Mouse (Mus musculus): ENCODE results near the gene Ccdc141. TPM values are rescaled to one million over a fixed set of nuclear protein-coding genes. Genes with fewer than 3 reads are reported as not detected.

The Ccdc141 gene
- polyA plus RNA-seq, 1 experiment = 0.41 TPM

DNA sequence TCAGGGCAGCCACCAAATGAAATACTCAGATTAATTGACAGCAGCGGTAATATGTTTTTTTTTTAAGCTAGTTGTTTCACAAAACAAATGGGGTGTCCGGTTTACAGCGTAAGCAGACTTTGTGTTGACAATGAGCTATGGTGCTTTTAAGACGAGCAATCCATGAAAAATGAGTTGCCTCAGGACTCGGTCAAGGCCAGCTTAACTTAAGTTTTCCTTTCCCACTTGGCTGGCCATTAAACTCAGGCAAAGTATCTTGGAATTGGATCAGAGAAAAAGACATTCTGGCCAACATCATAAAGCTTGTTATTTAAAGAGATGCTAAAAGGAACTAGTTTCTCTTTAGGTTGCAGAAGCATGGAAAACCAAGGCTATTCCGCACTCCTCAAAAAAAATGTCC is 26.9 kb downstream of the Ccdc141 start:
- TF ChIP-seq POLR2A (IDR thresholded peaks at IDR 0.05; ENCODE audit: low read depth, low read length) (no peak), CTCF (IDR thresholded peaks at IDR 0.05; ENCODE audit: extremely low read depth, insufficient read length, insufficient replicate concordance, low read depth, low read length) (no peak)
- Histone ChIP-seq H3K4me1 (ENCODE audit: control insufficient read depth, insufficient read depth, insufficient read length, low read length) (no peaks in the 10 kb centered on the region), H3K27ac (ENCODE audit: insufficient read depth, low read depth, low read length) (no peak overlapping the region), H3K36me3 (ENCODE audit: control insufficient read depth, insufficient read depth, low read length) (no peaks in the 10 kb centered on the region), H3K4me3 (ENCODE audit: low read depth, low read length) (no peak overlapping the region), H3K27me3 (ENCODE audit: control insufficient read depth, insufficient read depth, low read length) (no peaks in the 10 kb centered on the region)
- WGBS = 71% methylated on average over 6 of the region's 6 CpGs

DNA sequence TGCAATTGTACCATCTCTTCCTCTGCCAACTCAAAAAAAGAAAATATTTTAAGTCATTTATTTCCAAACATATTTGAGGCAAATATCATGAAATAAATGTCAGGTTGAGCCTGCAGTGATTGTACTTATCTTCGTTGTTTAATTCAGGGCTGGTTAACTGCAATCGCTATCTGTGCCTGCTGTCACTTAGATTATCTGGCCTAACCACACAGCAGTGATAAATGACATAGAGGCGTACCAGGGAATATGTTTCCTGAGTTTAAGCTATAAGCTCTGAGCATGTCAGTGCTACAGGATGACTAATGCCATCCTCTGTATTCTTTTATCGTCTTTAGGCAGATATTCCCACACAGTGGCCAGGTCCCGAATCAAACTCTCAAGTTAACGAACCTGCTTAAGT is 31.6 kb downstream of the Ccdc141 start:
- no peaks in the 10 kb centered on the region for H3K4me1 ChIP-seq (ENCODE audit: control insufficient read depth, insufficient read depth, insufficient read length, low read length)
- H3K27ac ChIP-seq (ENCODE audit: insufficient read depth, low read depth, low read length) = no peak overlapping the region
- H3K4me3 ChIP-seq (ENCODE audit: low read depth, low read length) = no peak overlapping the region
- no peak for TF ChIP-seq POLR2A (IDR thresholded peaks at IDR 0.05; ENCODE audit: low read depth, low read length)
- 62% methylated on average over 6 of the region's 6 CpGs for WGBS
- H3K27me3 ChIP-seq (ENCODE audit: control insufficient read depth, insufficient read depth, low read length) = no peaks in the 10 kb centered on the region
- H3K36me3 ChIP-seq (ENCODE audit: control insufficient read depth, insufficient read depth, low read length) = no peaks in the 10 kb centered on the region

DNA sequence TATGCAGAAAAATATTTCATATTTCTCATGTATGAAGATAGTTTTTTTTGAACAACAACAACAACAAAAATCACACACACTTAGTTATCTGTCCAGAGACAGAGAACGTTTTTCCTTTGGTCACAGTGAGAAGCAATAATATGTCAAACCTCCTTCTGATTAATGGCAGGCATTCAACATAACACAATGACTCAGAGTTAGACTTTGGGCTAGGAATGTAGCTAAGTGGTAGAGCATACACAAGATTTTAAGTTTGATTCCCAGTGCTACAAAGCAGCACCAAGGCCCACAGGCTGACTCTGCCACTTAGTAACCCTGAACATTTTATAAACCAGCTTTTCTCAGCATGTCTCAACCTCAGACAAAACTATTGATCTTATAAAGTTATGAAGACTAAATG is 35.5 kb downstream of the Ccdc141 start:
- no peaks in the 10 kb centered on the region for H3K4me1 ChIP-seq (ENCODE audit: control insufficient read depth, insufficient read depth, insufficient read length, low read length)
- H3K4me3 ChIP-seq (ENCODE audit: low read depth, low read length) = no peak overlapping the region
- H3K27me3 ChIP-seq (ENCODE audit: control insufficient read depth, insufficient read depth, low read length) = no peaks in the 10 kb centered on the region
- WGBS = 13% methylated on average over 1 of the region's 1 CpGs
- H3K36me3 ChIP-seq (ENCODE audit: control insufficient read depth, insufficient read depth, low read length) = no peaks in the 10 kb centered on the region
- no peak overlapping the region for H3K27ac ChIP-seq (ENCODE audit: insufficient read depth, low read depth, low read length)
- no peak for TF ChIP-seq POLR2A (IDR thresholded peaks at IDR 0.05; ENCODE audit: low read depth, low read length)
- TF ChIP-seq CTCF (IDR thresholded peaks at IDR 0.05; ENCODE audit: extremely low read depth, insufficient read length, insufficient replicate concordance, low read depth, low read length) = no peak

DNA sequence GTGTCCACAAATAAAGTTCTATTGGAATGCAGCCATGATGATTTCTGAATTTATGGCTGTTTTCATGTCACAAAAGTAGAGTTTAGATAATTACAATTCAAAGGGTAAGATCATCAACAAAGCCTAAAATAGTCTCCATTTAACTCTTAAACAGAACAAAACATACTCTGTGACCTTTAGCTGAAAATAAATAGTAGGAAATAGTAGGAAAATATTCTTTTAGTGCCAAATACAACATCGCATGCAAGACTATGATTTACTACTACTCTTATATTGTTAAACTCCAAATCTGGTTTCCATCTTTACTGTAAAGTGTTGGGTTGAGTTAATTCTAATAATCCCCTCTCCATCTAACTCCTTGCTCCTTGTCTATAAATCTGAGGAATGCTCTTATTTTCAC is 37.0 kb downstream of the Ccdc141 start:
- WGBS = 75% methylated on average over 1 of the region's 1 CpGs
- H3K27me3 ChIP-seq (ENCODE audit: control insufficient read depth, insufficient read depth, low read length) = no peaks in the 10 kb centered on the region
- H3K36me3 ChIP-seq (ENCODE audit: control insufficient read depth, insufficient read depth, low read length) = no peaks in the 10 kb centered on the region
- H3K4me3 ChIP-seq (ENCODE audit: low read depth, low read length) = no peak overlapping the region
- H3K4me1 ChIP-seq (ENCODE audit: control insufficient read depth, insufficient read depth, insufficient read length, low read length) = no peaks in the 10 kb centered on the region
- no peak overlapping the region for H3K27ac ChIP-seq (ENCODE audit: insufficient read depth, low read depth, low read length)
- TF ChIP-seq POLR2A (IDR thresholded peaks at IDR 0.05; ENCODE audit: low read depth, low read length) (no peak), CTCF (IDR thresholded peaks at IDR 0.05; ENCODE audit: extremely low read depth, insufficient read length, insufficient replicate concordance, low read depth, low read length) (no peak)

DNA sequence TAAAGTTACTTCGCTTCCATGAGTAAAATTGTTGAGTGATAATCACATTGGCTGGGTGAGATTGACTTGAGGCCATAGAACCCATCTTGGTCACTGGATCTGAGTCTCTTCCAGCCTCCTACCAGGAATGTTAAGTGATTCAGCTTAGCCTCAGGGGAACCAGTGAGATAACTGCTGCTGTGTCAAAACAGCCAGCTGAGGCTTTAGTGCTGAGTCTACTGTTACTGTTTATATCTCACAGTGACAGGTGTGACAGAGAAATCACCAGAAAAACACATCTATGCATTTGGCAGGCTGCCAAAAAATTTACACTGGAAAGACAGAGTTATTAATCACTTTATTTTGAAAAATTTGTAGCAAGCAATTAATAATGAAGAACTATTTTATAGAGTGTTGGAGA is 43.5 kb downstream of the Ccdc141 start:
- Histone ChIP-seq H3K4me1 (ENCODE audit: control insufficient read depth, insufficient read depth, insufficient read length, low read length) (no peaks in the 10 kb centered on the region), H3K36me3 (ENCODE audit: control insufficient read depth, insufficient read depth, low read length) (no peaks in the 10 kb centered on the region), H3K27ac (ENCODE audit: insufficient read depth, low read depth, low read length) (no peak overlapping the region), H3K27me3 (ENCODE audit: control insufficient read depth, insufficient read depth, low read length) (no peaks in the 10 kb centered on the region), H3K4me3 (ENCODE audit: low read depth, low read length) (no peak overlapping the region)
- WGBS = 90% methylated on average over 1 of the region's 1 CpGs
- TF ChIP-seq POLR2A (IDR thresholded peaks at IDR 0.05; ENCODE audit: low read depth, low read length) = no peak
- TF ChIP-seq CTCF (IDR thresholded peaks at IDR 0.05; ENCODE audit: extremely low read depth, insufficient read length, insufficient replicate concordance, low read depth, low read length) = no peak

DNA sequence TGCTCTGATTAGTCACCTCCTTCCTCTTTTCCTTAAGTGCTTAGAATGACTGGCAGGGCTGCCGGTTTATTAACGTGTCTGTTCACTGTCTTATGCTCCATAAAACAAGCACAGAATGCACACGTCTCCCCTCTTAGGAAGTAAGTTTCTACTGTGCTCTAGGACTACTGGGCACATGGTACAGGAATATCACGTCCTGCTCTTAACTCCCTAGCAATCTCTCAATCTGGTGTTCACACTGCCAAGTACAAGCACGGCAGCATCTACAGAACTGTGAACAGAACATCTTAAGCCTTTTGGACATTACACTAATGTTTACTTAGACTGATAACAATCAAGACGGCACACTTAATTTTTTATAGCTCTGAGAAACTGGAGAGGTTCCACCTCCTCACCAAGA is 52.3 kb downstream of the Ccdc141 start:
- Histone ChIP-seq H3K4me1 (ENCODE audit: control insufficient read depth, insufficient read depth, insufficient read length, low read length) (no peaks in the 10 kb centered on the region), H3K4me3 (ENCODE audit: low read depth, low read length) (no peak overlapping the region), H3K27me3 (ENCODE audit: control insufficient read depth, insufficient read depth, low read length) (no peaks in the 10 kb centered on the region), H3K27ac (ENCODE audit: insufficient read depth, low read depth, low read length) (no peak overlapping the region), H3K36me3 (ENCODE audit: control insufficient read depth, insufficient read depth, low read length) (no peaks in the 10 kb centered on the region)
- 23% methylated on average over 6 of the region's 6 CpGs for WGBS
- TF ChIP-seq POLR2A (IDR thresholded peaks at IDR 0.05; ENCODE audit: low read depth, low read length) (no peak), CTCF (IDR thresholded peaks at IDR 0.05; ENCODE audit: extremely low read depth, insufficient read length, insufficient replicate concordance, low read depth, low read length) (no peak)

DNA sequence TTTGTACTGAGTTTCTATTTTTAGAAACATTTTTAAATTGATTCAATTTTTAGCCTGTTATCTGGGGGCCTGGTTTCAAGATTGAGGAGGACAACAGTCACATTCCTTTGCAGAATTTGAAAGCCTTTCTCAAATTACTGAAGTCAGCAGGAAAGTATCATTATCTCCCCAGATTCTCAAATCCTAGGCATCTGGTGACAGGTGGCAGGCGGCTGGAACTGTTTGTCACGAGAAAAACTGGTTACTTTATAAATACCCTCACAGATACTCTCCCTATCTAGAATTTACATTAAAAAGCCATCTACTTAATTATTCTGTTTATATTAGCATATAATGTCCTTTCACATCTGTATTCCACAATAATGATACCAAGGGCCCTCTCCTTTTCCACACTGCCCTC is 56.1 kb downstream of the Ccdc141 start:
- Histone ChIP-seq H3K4me3 (ENCODE audit: low read depth, low read length) (no peak overlapping the region), H3K27me3 (ENCODE audit: control insufficient read depth, insufficient read depth, low read length) (no peaks in the 10 kb centered on the region), H3K4me1 (ENCODE audit: control insufficient read depth, insufficient read depth, insufficient read length, low read length) (no peaks in the 10 kb centered on the region), H3K36me3 (ENCODE audit: control insufficient read depth, insufficient read depth, low read length) (no peaks in the 10 kb centered on the region), H3K27ac (ENCODE audit: insufficient read depth, low read depth, low read length) (no peak overlapping the region)
- 63% methylated on average over 2 of the region's 2 CpGs for WGBS
- no peak for TF ChIP-seq CTCF (IDR thresholded peaks at IDR 0.05; ENCODE audit: extremely low read depth, insufficient read length, insufficient replicate concordance, low read depth, low read length)
- no peak for TF ChIP-seq POLR2A (IDR thresholded peaks at IDR 0.05; ENCODE audit: low read depth, low read length)

DNA sequence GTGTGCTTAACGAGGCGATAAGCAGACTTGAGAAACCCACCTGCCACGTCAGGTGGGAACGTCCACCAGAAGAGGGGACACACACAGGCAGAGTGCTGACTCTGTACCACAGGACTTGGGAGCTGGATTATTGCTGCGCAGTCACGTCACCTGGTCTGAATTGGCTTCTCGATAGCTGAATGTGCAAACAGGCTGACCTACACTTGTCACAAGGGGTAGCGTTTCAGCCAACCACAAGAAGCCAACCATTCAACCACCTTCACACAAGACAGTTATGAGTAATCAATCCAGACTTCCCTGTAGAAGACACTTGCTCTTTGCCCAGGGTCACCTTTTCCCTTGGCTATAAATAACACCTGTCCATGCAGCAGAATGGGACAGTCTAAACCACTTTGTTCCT is 56.6 kb downstream of the Ccdc141 start:
- Histone ChIP-seq H3K36me3 (ENCODE audit: control insufficient read depth, insufficient read depth, low read length) (no peaks in the 10 kb centered on the region), H3K27me3 (ENCODE audit: control insufficient read depth, insufficient read depth, low read length) (no peaks in the 10 kb centered on the region), H3K4me1 (ENCODE audit: control insufficient read depth, insufficient read depth, insufficient read length, low read length) (no peaks in the 10 kb centered on the region), H3K4me3 (ENCODE audit: low read depth, low read length) (no peak overlapping the region), H3K27ac (ENCODE audit: insufficient read depth, low read depth, low read length) (no peak overlapping the region)
- WGBS = 59% methylated on average over 8 of the region's 8 CpGs
- TF ChIP-seq POLR2A (IDR thresholded peaks at IDR 0.05; ENCODE audit: low read depth, low read length) (no peak), CTCF (IDR thresholded peaks at IDR 0.05; ENCODE audit: extremely low read depth, insufficient read length, insufficient replicate concordance, low read depth, low read length) (no peak)
